Mouse (Mus musculus) layer of hippocampus, postnatal 25 days (tissue): Measurements from ENCODE around the gene Trpm2. TPM values are rescaled to one million over a fixed set of nuclear protein-coding genes. Genes with fewer than 3 reads are reported as not detected.
A peak's percentile ranks its signal among the peaks of the same experiment; 100 is the strongest.
"Not testable (repeated sequence)": the region's sequence is repeated elsewhere in the genome, so short reads cannot be mapped to it uniquely, and the experiment has no call there.

Source experiments
- DNase-seq, 2 experiments: peaks; one replicate each; pipeline ENCODE4 v3.0.0; 2022; ENCODE audit warnings: mixed read lengths in 2 of 2, low spot score in 1 of 2; ENCODE audit errors: extremely low spot score in 1 of 2
- total RNA-seq, 2 experiments: library from RNA; stranded (reverse); gene quantifications; 2 replicates each; pipeline ENCODE4 v1.2.3; 2021

The Trpm2 gene
- total RNA-seq, 2 experiments from 2014 or later, result 33.2 to 40.4 TPM

DNA sequence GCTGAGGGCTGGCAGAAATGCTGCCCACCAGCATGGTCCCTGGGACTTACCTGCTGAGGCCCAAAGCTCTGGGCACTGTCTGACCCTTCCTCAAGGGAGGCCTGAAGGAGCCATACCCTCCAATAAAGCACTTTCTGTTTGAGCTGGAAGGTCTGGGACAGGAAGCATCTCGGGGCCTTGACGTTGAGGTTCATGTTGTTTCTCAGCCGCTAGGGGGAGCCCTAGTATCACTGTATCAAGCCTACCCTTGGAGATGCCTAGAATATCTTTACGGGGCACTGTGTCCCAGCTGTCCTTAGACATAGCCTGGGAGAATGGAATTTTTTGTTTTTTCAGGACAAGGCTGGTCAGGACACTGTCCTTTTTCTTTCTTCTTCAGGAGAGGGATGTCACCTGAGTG is 14.3 kb upstream of the Trpm2 start:
- peak in 1 of 2 experiments; percentile 82 for DNase-seq

DNA sequence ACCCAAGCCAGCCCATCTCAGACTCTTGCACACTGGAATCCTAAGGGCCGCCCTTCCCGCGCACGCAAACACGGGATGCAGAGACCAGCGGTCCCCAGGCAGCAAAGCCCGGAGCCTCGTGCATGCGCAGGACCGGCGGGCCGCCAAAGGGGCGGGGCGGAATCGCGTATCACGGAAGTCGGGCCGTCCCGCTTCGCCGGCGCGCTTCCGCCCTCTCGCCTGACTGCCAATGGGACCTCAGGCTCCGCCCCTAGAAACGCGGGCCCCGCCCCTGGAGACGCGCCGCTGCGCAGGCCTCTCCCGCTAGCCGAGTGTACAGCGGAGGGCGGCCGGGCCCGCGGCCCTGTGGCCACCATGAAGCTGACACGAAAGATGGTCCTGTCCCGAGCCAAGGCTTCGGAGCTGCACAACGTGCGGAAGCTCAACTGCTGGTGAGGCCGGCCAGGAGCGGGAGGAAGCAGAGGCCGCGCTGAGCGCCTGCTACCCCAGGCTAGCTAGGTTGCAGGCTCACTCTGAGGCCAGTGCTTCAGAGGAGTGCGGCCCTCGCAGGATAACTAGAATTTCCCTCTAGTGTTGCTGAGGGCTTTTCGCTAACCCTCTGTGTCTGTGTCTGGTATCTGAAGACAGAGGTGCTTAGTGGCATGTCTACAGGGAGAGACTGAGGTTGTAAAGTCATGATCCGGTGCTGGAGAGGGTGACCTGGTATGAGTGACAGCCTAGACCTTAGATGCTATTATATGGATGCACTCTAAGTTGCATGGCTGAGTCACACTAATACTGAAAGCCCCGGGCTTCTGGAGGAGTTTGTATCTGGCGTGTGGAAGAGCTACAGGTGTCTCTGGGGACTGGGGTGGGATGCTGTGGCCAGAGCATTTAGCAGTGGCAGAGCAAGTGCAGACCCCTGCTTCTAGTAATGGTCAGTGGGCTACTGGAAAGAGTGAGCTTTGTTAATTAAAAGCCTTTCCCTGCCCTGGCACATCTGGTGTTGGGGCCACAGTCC is 8.3 kb upstream of the Trpm2 start, which contains the start of gene 1810043G02Rik:
1810043G02Rik (plus strand) TSS at position 174 of the 1,000 bp plus-strand sequence.
- peak; percentile 99 for DNase-seq

DNA sequence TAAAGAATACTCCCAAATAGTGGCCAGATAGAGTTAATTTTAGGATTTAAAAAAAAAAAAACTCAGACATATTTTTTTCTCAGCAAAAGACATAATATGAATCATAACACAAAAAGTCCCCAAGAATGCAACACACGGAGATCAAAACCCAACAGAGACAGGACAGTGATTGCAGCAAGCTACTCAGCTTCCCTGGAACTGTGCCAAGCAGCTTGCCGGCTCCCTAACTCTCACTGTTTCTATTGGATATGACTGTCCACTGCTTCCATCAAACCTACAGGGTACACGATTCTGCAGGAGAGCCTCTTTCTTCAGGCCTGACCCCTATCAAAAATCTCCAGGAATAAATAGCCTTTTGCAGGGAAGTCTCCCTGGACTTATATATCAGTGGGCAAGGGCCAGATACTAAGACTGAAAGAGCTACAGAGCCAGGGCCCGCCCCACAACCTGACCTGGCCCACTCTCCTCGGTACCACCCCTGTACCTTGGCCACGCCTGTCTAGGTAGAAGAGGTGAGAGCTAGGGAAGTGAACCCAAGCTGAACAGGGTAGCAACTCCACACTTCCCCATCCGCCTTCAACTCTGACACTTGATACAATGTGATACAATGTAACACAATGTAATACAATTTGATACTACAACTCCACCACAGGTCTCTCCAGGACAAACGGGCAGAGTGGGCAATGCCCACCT is 6.2 kb upstream of the Trpm2 start:
- DNase-seq, result no peak

DNA sequence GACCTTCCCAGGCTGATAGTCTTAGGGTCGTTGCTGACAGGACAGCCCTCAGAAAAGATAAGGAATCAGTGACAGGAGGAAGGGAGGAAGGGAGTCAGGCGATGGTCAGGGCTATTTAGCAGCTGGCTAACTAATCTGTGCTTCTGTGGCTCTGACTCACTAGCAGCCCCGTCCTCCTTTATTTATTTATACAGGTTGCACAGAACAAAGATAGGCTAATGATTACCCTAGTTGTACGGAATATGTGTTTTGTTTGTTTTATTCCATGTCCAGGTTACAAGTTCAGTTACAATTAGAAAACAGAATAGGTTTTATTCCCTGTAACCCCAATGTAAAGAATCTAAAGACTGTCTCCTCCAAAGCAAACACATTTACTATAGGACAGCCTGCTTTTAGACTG is 5.3 kb upstream of the Trpm2 start:
- no peak for DNase-seq

DNA sequence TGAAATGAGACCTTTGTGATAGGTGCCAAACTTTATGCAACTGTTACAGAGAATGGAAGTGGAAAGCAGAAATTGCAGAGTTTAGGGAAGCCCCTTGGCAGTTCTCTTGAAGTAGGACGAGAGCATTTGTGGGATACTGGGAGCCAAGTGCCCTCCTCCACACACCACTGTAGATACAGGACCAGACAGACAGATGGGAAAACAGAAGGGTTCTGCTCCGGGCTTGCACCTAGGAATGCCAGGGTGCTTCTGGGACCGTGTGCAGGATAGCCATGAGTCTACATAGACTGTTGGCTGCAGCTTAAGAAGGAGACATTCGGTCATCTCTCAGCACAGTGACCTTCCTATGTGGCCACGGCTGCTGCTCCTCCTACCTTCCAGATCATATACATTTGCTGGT is 4.4 kb upstream of the Trpm2 start:
- DNase-seq, result no peak

DNA sequence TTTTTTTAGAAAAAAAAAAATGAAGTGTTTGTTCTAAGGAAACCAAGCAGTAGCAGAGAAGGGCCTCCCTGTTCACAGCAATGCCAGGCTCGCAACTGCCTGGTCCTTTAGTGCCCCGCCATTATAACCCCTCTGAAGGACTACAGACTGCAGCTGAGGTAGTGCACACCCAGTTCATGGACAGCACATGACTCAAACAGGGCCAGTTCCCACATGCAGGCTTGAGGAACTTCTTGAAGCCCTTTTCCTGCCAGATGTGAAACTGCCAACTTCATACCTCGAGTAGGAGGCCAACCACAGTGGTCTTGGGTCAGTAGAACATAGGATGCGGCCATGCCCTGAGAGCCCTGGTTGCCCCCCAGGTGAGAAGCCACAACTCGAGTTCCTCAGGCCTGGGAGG is 4.0 kb upstream of the Trpm2 start:
- DNase-seq, result no peak

DNA sequence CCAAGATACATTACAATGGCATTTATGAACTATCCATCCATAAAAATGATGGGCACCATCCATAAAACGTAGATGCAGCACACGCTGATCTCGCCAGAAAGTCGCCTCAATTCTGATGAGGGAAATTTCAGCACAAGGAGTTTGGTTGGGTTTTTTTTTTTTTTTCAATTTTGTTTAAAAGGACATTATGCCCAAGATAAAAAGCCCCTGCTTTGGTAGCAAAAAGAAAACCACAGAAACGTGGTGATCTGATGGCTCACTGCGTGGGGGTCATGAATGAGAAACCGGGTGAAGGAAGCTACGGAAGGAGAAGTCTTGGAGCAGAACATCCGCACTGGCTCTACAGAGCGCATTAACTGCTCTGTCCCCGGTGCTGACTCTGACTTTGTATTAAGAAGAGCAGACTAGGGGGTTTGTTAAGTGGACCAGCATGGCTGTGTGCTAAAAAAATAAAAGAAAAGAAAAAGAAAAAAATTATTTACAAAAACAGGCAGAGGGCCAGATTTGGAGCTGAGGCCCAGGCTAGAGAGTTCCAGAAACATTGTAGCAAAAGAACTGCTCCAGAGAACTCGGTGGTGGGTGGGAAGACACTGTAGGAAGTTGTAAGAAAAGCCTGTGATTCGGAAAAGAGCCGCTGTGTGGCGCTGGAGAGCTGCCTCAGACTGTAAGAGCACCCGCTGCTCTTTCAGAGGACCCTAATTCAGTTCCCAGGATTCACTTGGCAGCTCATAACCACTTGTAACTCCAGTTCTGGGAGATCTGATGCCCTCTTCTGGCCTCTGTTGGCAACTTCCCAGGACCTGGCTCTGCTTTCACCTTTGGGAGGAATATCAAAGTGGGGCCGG is 1.6 kb upstream of the Trpm2 start:
- DNase-seq, result peak in 1 of 2 experiments; percentile 51

DNA sequence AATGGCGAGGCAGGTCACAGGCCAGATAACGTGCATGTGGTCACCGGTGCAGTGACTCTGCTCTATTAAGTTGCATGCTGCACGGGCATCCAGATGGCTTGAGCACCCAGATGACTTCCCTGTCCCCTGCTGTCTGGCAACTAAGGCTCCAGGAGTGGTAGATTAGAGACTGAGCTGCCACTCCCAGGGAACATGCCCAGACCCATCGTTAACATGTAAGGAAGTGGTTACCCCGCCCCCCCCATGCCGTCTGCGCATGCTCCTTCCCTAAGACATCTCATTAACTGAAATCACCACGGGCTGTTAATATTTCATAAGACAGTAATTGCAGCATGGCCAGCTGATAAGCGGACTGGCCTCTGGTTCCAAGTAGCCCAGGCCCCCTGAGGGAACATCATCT is 828 bp upstream of the Trpm2 start:
- DNase-seq, result no peak

DNA sequence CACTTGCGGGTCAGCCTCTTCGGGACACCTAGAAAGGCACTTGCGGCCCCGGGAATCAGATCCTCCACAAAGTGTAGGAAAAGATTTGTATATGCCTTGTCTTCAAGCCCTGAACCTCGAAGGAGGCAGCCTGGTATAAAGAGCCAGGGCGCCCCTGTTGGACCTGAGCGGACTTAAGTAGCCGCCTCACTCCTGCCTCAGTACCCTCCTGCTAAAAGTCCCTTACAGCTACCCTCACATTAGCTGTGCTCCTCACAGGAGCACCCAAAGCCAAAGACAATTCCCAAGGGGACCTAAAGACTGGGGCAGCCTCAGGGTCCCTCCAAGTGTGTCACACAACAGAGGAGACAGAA is 414 bp downstream of the Trpm2 start:
- DNase-seq, result no peak

DNA sequence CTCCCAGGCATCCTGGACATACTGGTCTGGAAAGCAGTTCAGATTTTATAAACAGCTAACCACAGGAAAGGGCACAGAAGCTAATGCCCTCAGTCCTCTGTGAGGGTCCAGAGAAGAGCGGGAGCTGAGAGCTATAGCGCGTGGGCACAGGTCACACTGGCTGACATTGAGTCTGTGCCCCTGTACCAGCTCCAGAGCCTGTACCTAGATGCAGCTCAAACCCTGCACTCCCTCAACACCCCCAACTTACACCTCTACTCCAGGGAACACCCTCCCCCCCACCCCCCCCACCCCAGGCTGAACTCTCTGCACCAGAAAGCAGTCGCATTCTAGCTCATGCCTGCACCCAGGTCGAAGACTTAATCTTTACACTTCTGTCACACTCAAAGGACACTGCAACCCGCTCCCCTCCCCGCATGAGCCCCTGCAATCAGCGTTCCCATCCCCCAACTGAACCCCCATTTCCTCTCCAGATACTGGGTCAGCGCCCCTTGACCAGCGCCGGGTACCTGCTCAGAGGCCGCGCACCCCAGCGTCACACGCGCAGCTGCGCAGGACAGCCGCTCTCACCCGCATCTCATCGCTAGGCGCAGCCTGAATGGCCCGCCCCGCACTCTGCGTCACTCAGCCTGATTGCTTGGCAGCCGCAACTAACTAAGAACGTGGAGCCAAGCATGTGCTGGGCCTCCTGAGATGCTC is 940 bp downstream of the Trpm2 start:
- DNase-seq, result peak; percentile 54 to 60

DNA sequence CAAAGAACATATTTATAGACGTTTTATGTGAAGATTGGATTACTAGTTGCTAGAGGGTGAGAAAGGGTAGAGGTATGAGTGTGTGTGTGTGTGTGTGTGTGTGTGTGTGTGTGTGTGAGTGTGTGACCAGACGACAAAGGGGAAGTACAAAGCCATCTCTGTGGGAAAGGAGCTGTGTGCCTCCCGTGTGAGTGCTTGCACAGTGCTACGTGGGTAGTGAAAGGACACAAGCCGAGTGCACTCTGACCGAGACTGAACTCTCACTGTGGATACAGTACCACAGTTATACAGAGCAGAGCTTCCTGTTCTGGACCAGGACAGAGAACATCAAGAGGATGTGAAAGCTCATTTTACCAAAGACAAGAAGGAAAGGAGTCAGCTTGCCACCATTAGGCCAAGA is 6.4 kb downstream of the Trpm2 start:
- DNase-seq, result no peak

DNA sequence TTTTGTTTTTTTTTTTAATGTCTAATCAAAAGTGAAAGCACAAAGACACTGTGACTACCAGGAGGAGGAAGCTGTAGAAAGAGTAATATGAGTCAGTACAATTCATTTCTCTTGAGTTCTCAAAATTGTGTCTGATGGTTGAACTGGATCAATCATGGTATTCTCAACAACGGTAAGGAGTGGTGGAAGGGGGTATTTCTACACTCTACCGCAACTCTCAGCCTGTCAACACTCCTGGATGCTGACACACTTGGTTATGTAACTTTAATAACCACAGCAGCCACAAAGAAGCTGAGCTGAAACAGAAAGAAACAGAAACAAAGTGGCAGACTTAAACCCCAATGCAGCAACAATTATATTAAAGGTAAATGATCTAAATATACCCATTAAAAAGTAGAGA is 7.6 kb downstream of the Trpm2 start:
- DNase-seq, result no peak

DNA sequence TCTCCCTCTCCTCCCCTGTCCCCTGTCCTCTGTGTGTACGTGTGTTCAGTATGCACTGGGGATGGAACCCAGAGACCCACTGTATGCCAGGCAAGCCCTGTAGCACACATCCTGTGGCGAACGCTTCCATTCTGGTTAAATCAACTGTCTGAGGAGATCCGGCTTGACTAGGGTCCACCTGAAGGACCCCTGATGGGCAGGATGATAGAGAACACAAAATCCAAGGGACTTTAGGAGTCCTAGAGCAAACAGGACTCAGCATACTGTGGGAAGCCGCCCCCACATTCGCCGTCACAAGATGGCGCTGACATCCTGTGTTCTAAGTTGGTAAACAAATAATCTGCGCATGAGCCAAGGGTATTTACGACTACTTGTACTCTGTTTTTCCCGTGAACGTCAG is 19.9 kb downstream of the Trpm2 start:
- not testable (repeated sequence) for DNase-seq

DNA sequence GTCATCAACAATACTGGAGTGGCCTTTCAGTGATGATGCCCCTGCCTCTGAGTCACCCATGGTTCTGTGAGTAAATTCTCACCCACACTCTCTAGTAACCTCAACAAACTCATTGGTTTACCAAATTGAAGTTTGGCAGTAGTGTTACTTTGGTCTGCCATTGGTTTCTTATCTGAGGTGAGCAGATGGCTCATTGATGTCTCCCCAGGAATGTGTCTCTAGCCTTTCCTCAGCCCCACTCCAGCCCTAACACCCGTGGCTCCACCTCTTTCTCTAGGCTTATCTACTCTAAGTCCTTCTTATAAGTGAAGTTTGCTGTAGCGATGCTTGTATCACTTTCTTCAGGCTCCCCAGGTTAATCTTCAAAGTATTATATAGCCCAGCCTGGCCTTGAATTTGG is 30.7 kb downstream of the Trpm2 start:
- no peak for DNase-seq

DNA sequence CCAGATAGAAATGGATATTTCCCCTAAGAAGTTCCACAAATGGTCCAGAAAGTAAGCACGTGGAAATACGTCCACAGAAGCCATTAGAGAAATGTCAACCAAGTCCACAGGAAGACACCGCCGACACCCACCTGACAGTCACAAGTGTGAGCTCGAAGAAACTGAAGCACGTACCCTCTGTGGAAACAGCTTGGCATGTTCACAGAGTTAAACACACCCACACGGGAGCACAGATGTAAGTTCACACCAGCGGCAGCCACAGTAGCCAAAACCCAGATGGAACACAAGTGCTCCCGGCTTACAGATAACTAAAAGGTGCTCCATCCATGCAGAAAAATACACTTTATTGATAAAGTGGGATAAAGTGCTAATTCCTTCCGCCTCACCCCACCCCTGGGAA is 43.0 kb downstream of the Trpm2 start:
- no peak for DNase-seq

DNA sequence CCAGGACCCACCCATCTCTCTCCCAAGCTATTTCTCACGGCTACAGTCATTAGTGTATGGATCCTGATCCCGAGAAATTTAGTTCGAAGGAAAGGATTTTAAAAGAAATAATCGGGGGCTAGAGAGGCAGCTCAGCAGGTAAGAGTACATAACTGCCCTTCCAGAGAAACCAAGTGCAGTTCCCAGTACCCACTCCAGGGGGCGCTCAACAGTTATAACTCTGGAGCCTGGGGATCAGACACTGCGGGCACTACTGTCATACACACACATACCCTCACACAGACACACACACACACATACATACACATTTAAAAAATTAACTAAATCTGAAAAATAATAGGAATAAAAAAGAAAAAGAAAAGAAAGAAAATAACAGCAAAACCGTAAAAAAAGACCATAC is 44.2 kb downstream of the Trpm2 start:
- peak; percentile 50 to 78 for DNase-seq

DNA sequence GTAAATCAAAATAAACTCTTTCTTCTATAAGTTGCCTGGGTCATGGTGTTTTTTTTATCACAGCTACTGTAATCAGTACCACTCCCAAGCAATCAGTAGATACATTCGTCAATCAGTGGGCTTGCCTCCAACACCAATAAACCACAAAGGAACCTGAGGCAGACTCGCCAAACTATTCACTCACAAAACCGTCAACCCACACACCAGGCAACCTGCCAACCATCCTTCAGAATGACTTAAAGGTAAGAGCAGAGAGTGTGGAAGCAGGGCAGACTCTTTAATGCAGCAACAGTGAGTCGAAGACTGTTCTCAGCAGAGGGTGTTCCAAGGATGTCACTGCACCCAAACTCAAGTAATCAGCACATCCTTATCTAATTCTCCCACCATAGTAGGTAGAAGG is 47.7 kb downstream of the Trpm2 start:
- no peak for DNase-seq

DNA sequence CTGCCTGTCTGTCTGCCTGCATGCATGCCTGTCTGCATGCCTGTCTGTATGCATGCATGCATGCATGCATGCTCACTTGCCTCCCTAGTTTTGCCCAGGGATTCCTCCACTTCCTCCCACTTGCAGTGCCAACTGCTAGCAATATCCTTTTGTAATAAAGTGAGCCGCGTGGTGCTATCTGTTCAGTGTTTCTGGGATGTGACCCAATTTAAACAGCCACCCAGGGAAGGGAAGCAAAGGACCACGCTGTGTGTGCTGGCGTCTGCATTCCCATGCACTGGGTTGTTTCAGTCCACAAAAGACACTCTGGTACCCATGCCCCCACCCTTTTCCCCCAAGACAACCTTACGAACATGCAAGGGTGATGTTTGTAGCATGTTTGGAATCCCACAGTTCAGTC is 49.4 kb downstream of the Trpm2 start:
- no peak for DNase-seq

DNA sequence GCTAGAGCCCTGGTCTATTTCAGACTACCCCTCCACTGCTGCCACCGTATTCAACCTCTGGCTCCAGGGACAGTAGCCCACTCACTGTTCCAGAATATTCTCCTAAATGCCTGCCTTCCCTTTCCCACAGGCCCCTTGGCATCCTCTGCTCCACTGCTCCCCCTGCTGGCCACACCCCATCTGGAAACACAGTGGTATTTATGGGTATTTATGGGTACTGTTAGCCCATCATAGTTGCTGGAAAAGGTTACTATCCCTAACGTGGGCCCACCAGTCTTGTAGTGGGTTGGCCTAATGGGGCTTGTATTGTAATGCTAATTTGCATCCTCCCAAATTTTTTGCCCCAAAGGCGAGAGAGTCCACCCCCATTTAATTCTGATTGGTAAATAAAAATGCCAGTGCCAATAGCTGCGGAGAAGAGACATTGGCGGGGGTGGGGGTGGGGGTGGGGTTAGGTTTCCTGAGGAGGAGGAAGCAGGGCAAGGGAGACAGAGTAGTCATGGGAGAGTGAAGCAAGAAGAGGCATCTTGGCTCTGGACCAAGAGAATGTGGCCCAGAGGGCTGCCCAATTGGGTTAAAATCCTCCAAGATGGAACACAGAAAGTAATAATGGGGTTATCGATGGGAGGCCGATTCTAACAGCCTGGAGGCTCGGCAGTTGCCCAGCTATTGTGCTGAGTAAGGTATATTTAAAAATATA is 53.6 kb downstream of the Trpm2 start:
- peak; percentile 31 to 77 for DNase-seq

DNA sequence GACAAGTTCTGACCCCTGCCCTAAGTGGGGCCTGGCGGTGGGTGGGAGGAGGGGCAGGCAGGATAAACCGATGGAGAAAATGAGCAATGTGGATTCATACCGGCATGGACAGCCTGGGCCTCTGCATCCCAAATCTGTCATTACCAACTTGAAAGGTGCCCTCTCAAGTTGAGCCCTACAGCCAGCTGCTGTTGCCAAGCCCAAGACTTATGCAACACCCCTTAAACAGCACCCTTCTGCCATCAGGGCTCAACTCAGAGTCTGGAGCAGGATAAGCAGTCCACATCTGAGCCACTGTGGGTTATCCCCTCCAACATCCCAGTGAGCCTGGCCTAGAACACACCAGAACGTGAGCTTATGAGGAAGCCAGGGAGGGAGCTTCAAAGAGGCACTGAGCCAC is 57.1 kb downstream of the Trpm2 start:
- DNase-seq, result no peak
